Mouse (Mus musculus) CD4-positive, CD25-positive, alpha-beta regulatory T cell (primary cell): ENCODE measurements around the gene A930033H14Rik. TPM values are rescaled to one million over a fixed set of nuclear protein-coding genes. Genes with fewer than 3 reads are reported as not detected.

Source experiments
- polyA plus RNA-seq: library from polyadenylated mRNA; unstranded; fragments of 100-300 nt; shearing (Covaris generic); gene quantifications from one replicate; pipeline ENCODE4 v1.2.1, GENCODE M21; 2017

Gene A930033H14Rik
- polyA plus RNA-seq: 0.06 TPM

GRCm38 (mm10) chr10:69212542-69213440, at the start of gene A930033H14Rik:
TSS of gene A930033H14Rik (minus strand) at chr10:69213098.

Other genes starting within 250 kb of the A930033H14Rik start
- 0.07 TPM for gene Rhobtb1, start 61.7 kb downstream of the A930033H14Rik start, polyA plus RNA-seq
- gene Cdk1, start 139.8 kb upstream of the A930033H14Rik start, polyA plus RNA-seq: 6.8 TPM
- gene Ank3, start 185.7 kb upstream of the A930033H14Rik start, polyA plus RNA-seq: 0.68 TPM